Mouse (Mus musculus) megakaryocyte, embryonic 14.5 days (primary cell): ENCODE measurements at regions not wholly inside any gene's neighbourhood (a gene's known extent, or its start where the extent isn't known, plus 50 kb on each side); places are given as distances from the start of the nearest gene placed in this dataset.

Experiments
- FLI1 ChIP-seq: IDR thresholded peaks from 2 replicates; pipeline ENCODE4 v1.6.1; 2012; ENCODE audit warnings: low read length, inconsistent platforms, mixed read lengths
- GATA1 ChIP-seq: IDR thresholded peaks from 3 replicates; pipeline ENCODE4 v1.6.1; 2012; ENCODE audit warnings: mixed read lengths, low read length, inconsistent platforms, borderline replicate concordance

- TF ChIP-seq GATA1 (no peak), FLI1 (no peak)
Observed at GRCm38 (mm10) chr2:115467107-115467745, 114.3 kb upstream of the BC052040 start.
